Mouse (Mus musculus): ENCODE data around the gene Atp11b. TPM values are rescaled to one million over a fixed set of nuclear protein-coding genes. Genes with fewer than 3 reads are reported as not detected.

Gene Atp11b
- 30.3 and 33.0 TPM in 2 replicates for polyA plus RNA-seq (2014; fragmentation: Nextera tagmentation; extraction: Ambion mirVana)

DNA sequence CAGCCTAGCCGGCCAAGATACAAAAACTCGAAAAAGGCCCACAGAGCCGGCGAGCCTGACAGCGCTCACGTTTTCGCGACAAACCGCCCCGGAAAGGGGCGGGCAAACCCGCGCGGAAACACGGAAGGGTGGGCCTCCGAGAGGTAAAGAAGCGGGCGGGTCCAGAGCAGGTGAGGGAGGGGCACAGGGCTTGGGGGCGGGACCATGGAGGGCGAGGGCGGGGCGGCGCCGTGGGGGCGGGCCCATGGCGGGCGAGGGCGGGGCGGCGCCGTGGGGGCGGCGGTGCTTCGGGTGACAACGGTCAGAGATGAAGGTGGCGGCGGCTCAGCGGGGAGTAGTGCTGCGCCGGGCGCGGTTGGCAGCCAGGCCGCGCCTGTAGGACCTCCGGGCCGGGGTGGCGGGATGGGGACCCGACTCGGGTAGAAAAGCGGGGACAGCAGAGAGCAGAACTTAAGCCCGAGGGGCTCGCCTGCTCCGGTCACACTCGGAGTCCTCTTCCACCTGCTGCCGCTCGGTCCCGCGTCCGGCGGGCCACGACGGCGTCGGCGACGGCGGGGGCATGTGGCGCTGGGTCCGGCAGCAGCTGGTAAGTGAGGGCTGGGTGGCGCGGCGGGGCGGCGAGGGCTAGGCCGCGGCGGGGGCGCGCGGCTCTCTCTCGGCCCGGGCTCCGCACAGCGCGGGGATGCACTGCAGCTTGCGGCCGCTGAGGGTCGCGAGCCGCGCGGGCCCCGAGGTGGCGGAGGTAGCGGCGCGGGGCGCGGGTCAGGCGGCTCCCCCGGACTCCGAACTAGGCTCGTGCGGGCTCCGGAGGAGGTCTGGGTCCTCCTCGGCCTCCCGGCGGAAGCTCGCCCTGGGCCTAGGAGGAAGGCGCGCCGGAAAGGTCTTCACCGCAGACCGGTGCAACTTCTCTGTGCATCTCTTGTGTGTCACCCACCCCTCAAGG, at the start of gene Atp11b:
Gene Atp11b (plus strand): TSS at position 282 of the 943 bp plus-strand sequence.
- Histone ChIP-seq H3K36me3 (ENCODE audit: control insufficient read depth, insufficient read depth, low read length) (no peaks in the 10 kb centered on the region), H3K9ac (ENCODE audit: low read length) (peak within 1 kb of the TSS; percentile 89), H3K9me3 (ENCODE audit: control insufficient read depth, low read length) (no peaks in the 10 kb centered on the region), H3K27ac (ENCODE audit: low read depth, low read length) (peak within 1 kb of the TSS; percentile 87), H3K27me3 (ENCODE audit: control insufficient read depth, insufficient read depth, low read length) (no peaks in the 10 kb centered on the region), H3K4me1 (ENCODE audit: control insufficient read depth, insufficient read depth, low read length) (peaks cover 5% of the 10 kb centered on the region; the same call in 1 of the 2 replicates), H3K4me3 (ENCODE audit: low read depth, low read length) (peak within 1 kb of the TSS; percentile 83), H3K4me2 (peak within 1 kb of the TSS; percentile 62)
- ATAC-seq (ENCODE audit: low FRiP score) (peak; percentile 95), DNase-seq (ENCODE audit: low spot score, missing footprints) (peak; percentile 97)
- under 1% methylated on average over 83 of the region's 114 CpGs for WGBS

DNA sequence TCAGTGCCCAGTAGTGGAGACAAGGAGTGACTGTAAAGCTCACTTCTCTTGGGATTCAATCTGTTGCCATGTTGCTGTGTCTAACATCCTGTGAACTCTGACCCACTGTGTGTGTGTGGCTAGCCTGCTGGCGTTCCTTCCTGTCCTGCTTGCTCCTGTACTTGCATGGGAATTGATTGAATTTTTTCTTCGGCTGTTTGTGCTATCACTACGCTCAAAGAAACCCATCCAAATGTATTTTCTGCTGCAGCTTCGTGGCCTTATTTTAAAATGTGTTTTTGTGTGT, 49.6 kb upstream of the Atp11b start:
- no peak overlapping the region for H3K4me3 ChIP-seq (ENCODE audit: low read depth, low read length)
- H3K4me2 ChIP-seq, result no peak overlapping the region
- ATAC-seq (ENCODE audit: low FRiP score), result no peak
- H3K9ac ChIP-seq (ENCODE audit: low read length), result no peak overlapping the region
- DNase-seq (ENCODE audit: low spot score, missing footprints), result no peak
- H3K4me1 ChIP-seq (ENCODE audit: control insufficient read depth, insufficient read depth, low read length), result no peaks in the 10 kb centered on the region
- 89% methylated on average over 4 of the region's 4 CpGs for WGBS
- no peaks in the 10 kb centered on the region for H3K27me3 ChIP-seq (ENCODE audit: control insufficient read depth, insufficient read depth, low read length)
- no peaks in the 10 kb centered on the region for H3K36me3 ChIP-seq (ENCODE audit: control insufficient read depth, insufficient read depth, low read length)
- no peaks in the 10 kb centered on the region for H3K9me3 ChIP-seq (ENCODE audit: control insufficient read depth, low read length)
- no peak overlapping the region for H3K27ac ChIP-seq (ENCODE audit: low read depth, low read length)

DNA sequence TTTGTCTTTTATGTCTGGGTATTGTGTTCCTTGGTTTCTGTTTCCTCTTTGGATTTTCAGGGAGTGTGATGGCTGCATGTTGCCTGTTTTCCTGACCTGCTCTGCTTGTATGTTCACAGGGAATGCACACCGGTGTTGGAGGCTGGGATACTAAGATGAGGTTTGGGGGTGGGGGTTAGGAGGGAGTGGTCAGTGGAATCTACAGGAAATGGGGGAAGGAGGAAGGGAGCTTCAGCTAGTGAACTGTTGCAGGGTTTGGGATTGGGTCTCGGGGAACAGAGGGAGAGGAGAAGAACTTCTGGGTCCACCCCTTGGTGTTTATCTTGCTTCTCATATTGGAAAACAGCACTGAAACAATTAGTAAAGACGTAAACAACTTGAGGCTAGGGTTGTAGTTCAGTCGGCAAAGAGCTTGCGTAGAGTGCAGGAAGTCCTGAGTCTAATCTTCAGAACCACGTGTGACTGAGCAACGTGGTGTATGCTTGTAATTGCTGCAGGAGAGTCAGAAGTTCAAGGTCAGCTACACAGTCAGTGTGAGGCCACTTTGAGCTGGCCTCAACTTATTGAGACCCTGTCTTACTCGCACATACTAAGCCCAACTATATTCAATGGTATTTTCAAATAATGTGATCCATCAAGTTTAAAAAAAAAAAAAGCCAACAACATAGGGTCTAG, 34.2 kb upstream of the Atp11b start:
- no peaks in the 10 kb centered on the region for H3K9me3 ChIP-seq (ENCODE audit: control insufficient read depth, low read length)
- ATAC-seq (ENCODE audit: low FRiP score) (no peak), DNase-seq (ENCODE audit: low spot score, missing footprints) (no peak)
- no peak overlapping the region for H3K4me2 ChIP-seq
- 86% methylated on average over 8 of the region's 8 CpGs for WGBS
- no peak overlapping the region for H3K9ac ChIP-seq (ENCODE audit: low read length)
- no peak overlapping the region for H3K27ac ChIP-seq (ENCODE audit: low read depth, low read length)
- no peaks in the 10 kb centered on the region for H3K27me3 ChIP-seq (ENCODE audit: control insufficient read depth, insufficient read depth, low read length)
- H3K4me1 ChIP-seq (ENCODE audit: control insufficient read depth, insufficient read depth, low read length), result no peaks in the 10 kb centered on the region
- H3K36me3 ChIP-seq (ENCODE audit: control insufficient read depth, insufficient read depth, low read length), result no peaks in the 10 kb centered on the region
- H3K4me3 ChIP-seq (ENCODE audit: low read depth, low read length), result no peak overlapping the region

DNA sequence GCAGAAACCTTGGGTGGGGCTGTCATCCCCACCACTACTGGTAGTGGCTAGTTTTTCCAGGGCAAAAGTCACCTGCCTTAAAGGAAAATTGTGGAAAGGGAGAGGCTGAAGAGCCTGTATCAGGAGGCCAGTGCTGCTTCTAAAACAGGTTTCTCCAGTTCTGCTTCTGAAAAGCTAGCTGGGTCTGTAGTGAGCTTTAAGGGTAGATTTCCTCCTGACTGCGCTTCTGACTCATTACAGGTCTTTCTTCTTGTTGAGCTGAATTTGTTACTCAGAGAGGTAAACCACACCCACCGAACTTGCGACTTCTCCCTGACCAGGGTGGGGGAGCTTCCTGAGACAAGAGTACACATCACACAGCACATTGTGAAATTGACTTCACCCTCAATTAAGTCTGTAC, 33.1 kb upstream of the Atp11b start:
- Histone ChIP-seq H3K4me3 (ENCODE audit: low read depth, low read length) (no peak overlapping the region), H3K27me3 (ENCODE audit: control insufficient read depth, insufficient read depth, low read length) (no peaks in the 10 kb centered on the region), H3K27ac (ENCODE audit: low read depth, low read length) (no peak overlapping the region), H3K4me1 (ENCODE audit: control insufficient read depth, insufficient read depth, low read length) (no peaks in the 10 kb centered on the region), H3K36me3 (ENCODE audit: control insufficient read depth, insufficient read depth, low read length) (no peaks in the 10 kb centered on the region), H3K9ac (ENCODE audit: low read length) (no peak overlapping the region), H3K4me2 (no peak overlapping the region), H3K9me3 (ENCODE audit: control insufficient read depth, low read length) (no peaks in the 10 kb centered on the region)
- no peak for ATAC-seq (ENCODE audit: low FRiP score)
- DNase-seq (ENCODE audit: low spot score, missing footprints), result no peak
- WGBS, result 56% methylated on average over 3 of the region's 3 CpGs

DNA sequence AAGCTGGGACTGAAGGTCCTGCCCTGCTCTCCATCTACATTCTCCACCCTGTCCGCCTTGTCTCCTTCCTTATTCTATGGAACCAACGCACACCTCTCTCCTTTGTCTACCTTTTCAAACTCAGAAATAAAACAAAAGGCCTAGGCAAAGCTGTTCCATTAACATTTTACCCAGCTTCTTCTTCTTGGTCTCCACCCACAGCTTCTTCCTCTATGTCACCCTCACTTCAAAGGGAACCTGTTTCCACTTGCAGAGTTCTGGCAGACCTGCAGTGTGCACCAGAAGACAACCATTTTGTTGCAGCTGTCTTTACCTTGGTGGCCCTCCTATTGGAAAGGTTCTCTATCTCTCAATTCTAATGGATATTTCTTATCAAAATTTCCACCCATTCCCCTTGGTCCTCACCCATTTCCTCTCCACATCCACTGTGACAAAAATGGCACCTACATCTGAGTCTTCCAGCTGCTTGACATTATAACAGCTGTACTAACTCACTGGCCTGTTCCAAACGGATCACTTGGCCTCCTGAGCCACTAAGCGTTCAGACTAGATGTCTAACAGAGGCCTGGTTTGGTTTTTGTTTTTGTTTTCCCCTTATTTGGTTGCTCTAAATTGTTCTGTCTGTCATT, 32.0 kb upstream of the Atp11b start:
- H3K4me3 ChIP-seq (ENCODE audit: low read depth, low read length), result no peak overlapping the region
- no peak for DNase-seq (ENCODE audit: low spot score, missing footprints)
- H3K36me3 ChIP-seq (ENCODE audit: control insufficient read depth, insufficient read depth, low read length), result no peaks in the 10 kb centered on the region
- ATAC-seq (ENCODE audit: low FRiP score), result no peak
- no peaks in the 10 kb centered on the region for H3K4me1 ChIP-seq (ENCODE audit: control insufficient read depth, insufficient read depth, low read length)
- H3K9me3 ChIP-seq (ENCODE audit: control insufficient read depth, low read length), result no peaks in the 10 kb centered on the region
- no peak overlapping the region for H3K27ac ChIP-seq (ENCODE audit: low read depth, low read length)
- WGBS, result 88% methylated on average over 4 of the region's 4 CpGs
- no peak overlapping the region for H3K4me2 ChIP-seq
- no peaks in the 10 kb centered on the region for H3K27me3 ChIP-seq (ENCODE audit: control insufficient read depth, insufficient read depth, low read length)
- H3K9ac ChIP-seq (ENCODE audit: low read length), result no peak overlapping the region

DNA sequence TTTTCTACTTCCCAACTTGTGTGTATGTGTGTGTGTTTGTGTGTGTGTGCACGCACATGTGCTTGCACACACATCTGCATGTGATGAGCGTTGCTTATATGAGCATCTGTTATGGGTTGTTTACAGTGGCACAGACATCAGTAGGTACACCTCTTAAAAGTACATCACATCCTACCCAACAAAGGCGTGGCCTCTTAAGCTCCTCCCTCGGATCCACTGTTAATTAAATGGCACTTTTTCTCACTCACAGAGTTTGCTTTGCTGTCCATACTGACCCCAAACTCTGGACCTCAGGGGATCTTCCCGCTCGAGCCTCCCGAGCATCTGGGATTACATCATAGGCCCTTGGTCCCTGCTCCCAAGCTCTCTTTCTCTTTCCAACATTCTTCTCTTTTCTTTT, 31.1 kb upstream of the Atp11b start:
- no peak for DNase-seq (ENCODE audit: low spot score, missing footprints)
- H3K4me1 ChIP-seq (ENCODE audit: control insufficient read depth, insufficient read depth, low read length), result no peaks in the 10 kb centered on the region
- H3K27ac ChIP-seq (ENCODE audit: low read depth, low read length), result no peak overlapping the region
- no peak overlapping the region for H3K4me2 ChIP-seq
- 92% methylated on average over 7 of the region's 7 CpGs for WGBS
- H3K36me3 ChIP-seq (ENCODE audit: control insufficient read depth, insufficient read depth, low read length), result no peaks in the 10 kb centered on the region
- H3K27me3 ChIP-seq (ENCODE audit: control insufficient read depth, insufficient read depth, low read length), result no peaks in the 10 kb centered on the region
- H3K4me3 ChIP-seq (ENCODE audit: low read depth, low read length), result no peak overlapping the region
- no peaks in the 10 kb centered on the region for H3K9me3 ChIP-seq (ENCODE audit: control insufficient read depth, low read length)
- no peak overlapping the region for H3K9ac ChIP-seq (ENCODE audit: low read length)
- no peak for ATAC-seq (ENCODE audit: low FRiP score)

DNA sequence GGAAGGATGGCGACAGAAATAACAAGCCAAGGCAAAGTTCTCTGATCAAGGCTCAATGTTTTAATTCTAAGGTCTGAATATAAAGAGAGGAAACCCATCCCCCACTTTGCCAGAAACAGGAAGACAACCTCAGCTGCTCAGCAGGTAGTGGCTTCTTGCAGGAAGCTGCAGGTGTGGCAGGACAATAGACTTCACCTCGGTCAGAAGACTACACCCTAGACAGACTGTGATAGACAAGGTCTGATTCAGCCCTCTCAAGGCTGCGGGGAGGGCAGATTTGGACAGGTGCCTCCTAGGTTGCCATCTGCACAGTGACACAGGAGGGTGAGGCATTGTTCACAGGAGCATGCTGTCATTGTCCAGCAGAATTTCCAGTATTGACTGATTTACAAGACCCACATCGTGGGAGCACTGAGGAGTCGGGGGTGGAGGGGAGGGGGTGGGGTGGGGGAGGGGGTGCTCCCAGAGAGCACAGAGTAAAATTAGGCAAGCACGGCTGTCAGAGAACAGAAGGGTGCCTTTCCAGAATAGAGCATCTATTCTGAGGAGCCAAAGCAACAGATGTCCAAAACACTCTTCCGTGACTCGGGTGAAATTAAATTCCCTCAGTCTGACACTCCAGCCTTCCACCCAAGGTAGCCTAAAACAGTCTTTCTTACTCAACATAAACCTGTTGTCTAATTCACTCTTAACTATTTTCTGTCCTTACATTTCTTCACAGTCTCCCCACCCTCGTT, 30.2 kb upstream of the Atp11b start:
- H3K4me1 ChIP-seq (ENCODE audit: control insufficient read depth, insufficient read depth, low read length), result no peaks in the 10 kb centered on the region
- H3K36me3 ChIP-seq (ENCODE audit: control insufficient read depth, insufficient read depth, low read length), result no peaks in the 10 kb centered on the region
- no peak overlapping the region for H3K9ac ChIP-seq (ENCODE audit: low read length)
- no peaks in the 10 kb centered on the region for H3K9me3 ChIP-seq (ENCODE audit: control insufficient read depth, low read length)
- WGBS, result 76% methylated on average over 9 of the region's 9 CpGs
- no peaks in the 10 kb centered on the region for H3K27me3 ChIP-seq (ENCODE audit: control insufficient read depth, insufficient read depth, low read length)
- no peak overlapping the region for H3K27ac ChIP-seq (ENCODE audit: low read depth, low read length)
- H3K4me2 ChIP-seq, result no peak overlapping the region
- no peak for DNase-seq (ENCODE audit: low spot score, missing footprints)
- no peak overlapping the region for H3K4me3 ChIP-seq (ENCODE audit: low read depth, low read length)
- no peak for ATAC-seq (ENCODE audit: low FRiP score)

DNA sequence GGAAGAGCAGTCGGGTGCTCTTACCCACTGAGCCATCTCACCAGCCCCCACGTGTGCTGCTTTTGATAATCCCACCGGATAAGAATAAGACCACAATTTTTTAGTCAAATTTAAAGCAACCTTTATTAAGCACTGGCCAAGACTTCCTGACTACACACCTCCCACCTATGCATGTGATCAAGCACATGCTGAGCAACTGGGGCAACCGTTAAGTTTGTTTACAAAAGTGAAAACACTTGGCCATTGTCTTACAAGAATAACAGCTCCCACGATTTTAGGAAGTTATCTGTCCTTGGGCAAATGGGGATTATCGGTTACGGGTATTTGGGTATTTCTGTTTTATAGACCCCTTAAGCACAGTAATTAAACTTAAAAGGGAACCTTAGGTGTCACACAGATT, 28.8 kb upstream of the Atp11b start:
- Histone ChIP-seq H3K9me3 (ENCODE audit: control insufficient read depth, low read length) (no peaks in the 10 kb centered on the region), H3K4me3 (ENCODE audit: low read depth, low read length) (no peak overlapping the region), H3K4me2 (no peak overlapping the region), H3K27ac (ENCODE audit: low read depth, low read length) (no peak overlapping the region), H3K27me3 (ENCODE audit: control insufficient read depth, insufficient read depth, low read length) (no peaks in the 10 kb centered on the region), H3K9ac (ENCODE audit: low read length) (no peak overlapping the region), H3K36me3 (ENCODE audit: control insufficient read depth, insufficient read depth, low read length) (no peaks in the 10 kb centered on the region), H3K4me1 (ENCODE audit: control insufficient read depth, insufficient read depth, low read length) (no peaks in the 10 kb centered on the region)
- WGBS, result 47% methylated on average over 7 of the region's 7 CpGs
- ATAC-seq (ENCODE audit: low FRiP score), result no peak
- peak; percentile 85 for DNase-seq (ENCODE audit: low spot score, missing footprints)

Measured in midbrain, embryonic 11.5 days (tissue).